Mouse (Mus musculus) ES-E14 (cell line): ENCODE measurements around the gene Ubxn10.

Source experiments
- CHD2 ChIP-seq: IDR thresholded peaks from 2 replicates; pipeline ENCODE4 v1.6.1; 2014; ENCODE audit warnings: mild to moderate bottlenecking, low read depth, low read length, inconsistent platforms
- HCFC1 ChIP-seq: IDR thresholded peaks from 2 replicates; pipeline ENCODE4 v1.6.1; 2012; ENCODE audit warnings: low read length, inconsistent platforms, borderline replicate concordance; ENCODE audit not compliant: insufficient read depth
- MAFK ChIP-seq: IDR thresholded peaks from 2 replicates; pipeline ENCODE4 v1.6.1; 2014; ENCODE audit warnings: mild to moderate bottlenecking, low read depth, low read length, inconsistent platforms; ENCODE audit not compliant: insufficient read depth
- ZC3H11A ChIP-seq: IDR thresholded peaks from 2 replicates; pipeline ENCODE4 v1.6.1; 2012; ENCODE audit warnings: low read depth, mild to moderate bottlenecking, inconsistent platforms, low read length, borderline replicate concordance
- ZNF384 ChIP-seq: IDR thresholded peaks from 2 replicates; pipeline ENCODE4 v1.6.1; 2012; ENCODE audit warnings: low read depth, low read length, inconsistent platforms

- TF ChIP-seq MAFK (no peak), HCFC1 (no peak), CHD2 (no peak), ZC3H11A (no peak), ZNF384 (no peak)
These were observed 48.8 kb upstream of the Ubxn10 start for GRCm38 (mm10) chr4:138785721-138786120.
